ENCODE assay signal across 17 mouse cellular contexts in genomic region chr10:41261218-41261617, GRCm38 (mm10). TPM values are rescaled to one million over a fixed set of nuclear protein-coding genes. Genes with fewer than 3 reads are reported as not detected.
"Had no signal": no experiment of that assay in that cellular context is flagged by ENCODE, and none has a peak within 500 bp of the region (broad histone marks: within the 10 kb centered on the region; RNA-seq: fewer than 3 reads in every experiment).

No protein-coding gene starts in this region.

- H3K4me1 ChIP-seq: neural tube, embryonic 12.5 days had no signal

- DNase-seq: kidney, adult 11 months; kidney, postnatal 10 days; kidney, postnatal 4 days; left cerebral cortex, postnatal 4 days; lung, adult 2 months; lung, postnatal 4 days; spleen, adult 18-20 months; thymus, adult 18-20 months; thymus, postnatal 14 days had no signal

- ATAC-seq: lung, postnatal 0 days had no signal

- H3K4me2 ChIP-seq: limb, embryonic 13.5 days; neural tube, embryonic 12.5 days had no signal

- H3K9me3 ChIP-seq: limb, embryonic 13.5 days; midbrain, embryonic 10.5 days; neural tube, embryonic 12.5 days had no signal

- H3K4me3 ChIP-seq: layer of hippocampus, adult 2 months; limb, embryonic 13.5 days; midbrain, embryonic 10.5 days; neural tube, embryonic 12.5 days had no signal

- H3K27ac ChIP-seq: layer of hippocampus, adult 2 months; limb, embryonic 13.5 days; midbrain, embryonic 10.5 days; neural tube, embryonic 12.5 days had no signal

- H3K9ac ChIP-seq: limb, embryonic 13.5 days; neural tube, embryonic 12.5 days had no signal

- H3K27me3 ChIP-seq: limb, embryonic 13.5 days; neural tube, embryonic 12.5 days had no signal

RNA-seq across cellular contexts. Expression of gene Ak9, which starts 42.6 kb away (rescaled TPM):
- total RNA-seq: monocyte, adult 5-6 weeks; neutrophil, adult 5-6 weeks had no signal
- polyA plus RNA-seq: limb, embryonic 13.5 days; stomach, embryonic 14.5 days had no signal
